Mouse (Mus musculus) cerebellum, adult 8-10 months (tissue): Measurements from ENCODE around the gene Fxyd1.

Source experiments
- DNase-seq: peaks from one replicate; pipeline ENCODE4 v3.0.0; 2022

Gene Fxyd1

GRCm38 (mm10) chr7:31077470-31077869 is 20.5 kb upstream of the Fxyd1 start:
- no peak for DNase-seq

- DNase-seq: no peak
Measured at GRCm38 (mm10) chr7:31076492-31076891, 19.5 kb upstream of the Fxyd1 start, which contains the start of gene Fxyd3. Gene Fxyd3 (minus strand): TSS chr7:31076704.

GRCm38 (mm10) chr7:31074713-31075069 is 17.7 kb upstream of the Fxyd1 start:
- no peak for DNase-seq

- DNase-seq: no peak
Measured at GRCm38 (mm10) chr7:31074061-31074712, 17.2 kb upstream of the Fxyd1 start.

GRCm38 (mm10) chr7:31073546-31073945 is 16.5 kb upstream of the Fxyd1 start:
- no peak for DNase-seq

- no peak for DNase-seq
Measured at GRCm38 (mm10) chr7:31072326-31072725, 15.3 kb upstream of the Fxyd1 start.

- DNase-seq: no peak
Measured at GRCm38 (mm10) chr7:31070324-31070723, 13.3 kb upstream of the Fxyd1 start.

GRCm38 (mm10) chr7:31069491-31069890 is 12.5 kb upstream of the Fxyd1 start:
- no peak for DNase-seq

- no peak for DNase-seq
Measured at GRCm38 (mm10) chr7:31067836-31068235, 10.8 kb upstream of the Fxyd1 start.

- no peak for DNase-seq
Measured at GRCm38 (mm10) chr7:31063074-31063560, 6.1 kb upstream of the Fxyd1 start.

- no peak for DNase-seq
Measured at GRCm38 (mm10) chr7:31060621-31061010, 3.6 kb upstream of the Fxyd1 start.

- DNase-seq: no peak
Measured at GRCm38 (mm10) chr7:31059919-31060620, 3.1 kb upstream of the Fxyd1 start.

GRCm38 (mm10) chr7:31059108-31059507 is 2.1 kb upstream of the Fxyd1 start, which contains the start of gene Lgi4:
Gene Lgi4 (plus strand): TSS chr7:31059342.
- peak; percentile 82 for DNase-seq

- no peak for DNase-seq
Measured at GRCm38 (mm10) chr7:31058211-31058610, 1.2 kb upstream of the Fxyd1 start.

GRCm38 (mm10) chr7:31057730-31058129 is 731 bp upstream of the Fxyd1 start:
- no peak for DNase-seq

GRCm38 (mm10) chr7:31056448-31056847 is 551 bp downstream of the Fxyd1 start:
- no peak for DNase-seq

- no peak for DNase-seq
Measured at GRCm38 (mm10) chr7:31055883-31056282, 1.1 kb downstream of the Fxyd1 start.

- peak; percentile 41 for DNase-seq
Measured at GRCm38 (mm10) chr7:31055354-31055824, 1.6 kb downstream of the Fxyd1 start.

- no peak for DNase-seq
Measured at GRCm38 (mm10) chr7:31054661-31055320, 2.2 kb downstream of the Fxyd1 start.

GRCm38 (mm10) chr7:31053882-31054447 is 3.0 kb downstream of the Fxyd1 start:
- DNase-seq: peak; percentile 48

GRCm38 (mm10) chr7:31052636-31053434 is 4.2 kb downstream of the Fxyd1 start:
- DNase-seq: peak; percentile 85

- DNase-seq: peak; percentile 36
Measured at GRCm38 (mm10) chr7:31052251-31052635, 4.8 kb downstream of the Fxyd1 start.
